Mouse (Mus musculus): ENCODE measurements around the gene Rnf183.

The Rnf183 gene

DNA sequence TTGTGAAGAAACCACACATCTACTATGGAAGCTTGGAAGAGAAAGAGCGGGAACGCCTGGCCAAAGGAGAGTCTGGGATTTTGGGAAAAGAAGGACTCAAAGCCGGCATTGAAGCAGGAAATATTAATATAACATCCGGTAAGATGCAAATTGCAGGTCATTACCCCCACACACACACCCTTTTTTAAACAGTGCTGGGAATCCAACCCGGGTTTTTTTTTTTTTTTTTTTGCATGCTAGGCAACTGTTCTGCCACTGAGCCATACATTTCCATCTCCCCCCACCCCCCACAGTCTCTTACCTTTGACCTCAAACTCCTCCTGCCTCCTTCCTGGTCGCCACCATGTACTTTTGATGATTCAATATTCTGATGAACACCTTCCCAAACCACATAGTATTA is 25.4 kb downstream of the Rnf183 start:
- Histone ChIP-seq H3K36me3 (ENCODE audit: control insufficient read depth, insufficient read depth, low read length, poor library complexity, severe bottlenecking) (peaks cover 15% of the 10 kb centered on the region; the same call in 1 of the 2 replicates), H3K27me3 (ENCODE audit: control insufficient read depth, insufficient read depth, low read length, poor library complexity, severe bottlenecking) (no peaks in the 10 kb centered on the region)
- peak; percentile 9 for DNase-seq (ENCODE audit: low read depth, low spot score)

DNA sequence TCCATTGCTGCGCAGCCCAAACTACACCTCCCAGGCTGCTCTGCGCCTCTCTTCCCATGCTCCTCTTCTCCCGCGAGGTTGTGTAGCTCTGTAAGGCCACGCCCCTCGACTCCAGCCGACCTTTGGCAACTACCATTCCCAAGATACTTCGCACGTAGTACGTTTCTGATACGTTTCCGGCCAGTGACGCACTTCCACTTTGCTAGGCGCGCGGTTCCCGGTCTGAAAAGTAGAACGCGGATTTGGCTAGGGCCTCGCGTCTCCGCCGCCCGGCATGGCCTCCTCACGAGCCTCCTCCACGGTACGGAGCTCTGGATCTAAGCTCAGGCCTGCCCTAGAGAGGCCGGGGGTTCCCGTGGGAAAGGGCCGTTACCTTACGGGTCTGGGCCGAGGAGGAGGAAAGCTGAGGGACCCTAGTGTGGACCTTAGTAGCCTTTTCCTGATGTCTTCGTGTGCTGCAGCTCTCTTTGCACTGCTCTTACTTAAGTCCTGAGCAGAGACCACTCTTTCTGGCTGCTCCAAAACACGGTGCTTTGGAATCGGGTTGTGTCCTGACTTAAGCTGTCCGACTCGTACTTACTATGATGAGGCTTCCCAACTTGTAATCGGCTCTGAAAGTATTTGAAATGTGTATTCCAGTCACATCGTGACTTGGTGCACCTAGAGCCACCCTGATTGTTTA is 26.3 kb downstream of the Rnf183 start, which contains the start of the genes Cdc26 and Prpf4:
Gene Cdc26 (minus strand): TSS at position 42 of the 682 bp plus-strand sequence.
Gene Prpf4 (plus strand): TSS at position 197 of the 682 bp plus-strand sequence.
- DNase-seq (ENCODE audit: low read depth, low spot score): peak; percentile 99
- H3K27me3 ChIP-seq (ENCODE audit: control insufficient read depth, insufficient read depth, low read length, poor library complexity, severe bottlenecking): no peaks in the 10 kb centered on the region
- peaks cover 10% of the 10 kb centered on the region; the same call in 1 of the 2 replicates for H3K36me3 ChIP-seq (ENCODE audit: control insufficient read depth, insufficient read depth, low read length, poor library complexity, severe bottlenecking)

DNA sequence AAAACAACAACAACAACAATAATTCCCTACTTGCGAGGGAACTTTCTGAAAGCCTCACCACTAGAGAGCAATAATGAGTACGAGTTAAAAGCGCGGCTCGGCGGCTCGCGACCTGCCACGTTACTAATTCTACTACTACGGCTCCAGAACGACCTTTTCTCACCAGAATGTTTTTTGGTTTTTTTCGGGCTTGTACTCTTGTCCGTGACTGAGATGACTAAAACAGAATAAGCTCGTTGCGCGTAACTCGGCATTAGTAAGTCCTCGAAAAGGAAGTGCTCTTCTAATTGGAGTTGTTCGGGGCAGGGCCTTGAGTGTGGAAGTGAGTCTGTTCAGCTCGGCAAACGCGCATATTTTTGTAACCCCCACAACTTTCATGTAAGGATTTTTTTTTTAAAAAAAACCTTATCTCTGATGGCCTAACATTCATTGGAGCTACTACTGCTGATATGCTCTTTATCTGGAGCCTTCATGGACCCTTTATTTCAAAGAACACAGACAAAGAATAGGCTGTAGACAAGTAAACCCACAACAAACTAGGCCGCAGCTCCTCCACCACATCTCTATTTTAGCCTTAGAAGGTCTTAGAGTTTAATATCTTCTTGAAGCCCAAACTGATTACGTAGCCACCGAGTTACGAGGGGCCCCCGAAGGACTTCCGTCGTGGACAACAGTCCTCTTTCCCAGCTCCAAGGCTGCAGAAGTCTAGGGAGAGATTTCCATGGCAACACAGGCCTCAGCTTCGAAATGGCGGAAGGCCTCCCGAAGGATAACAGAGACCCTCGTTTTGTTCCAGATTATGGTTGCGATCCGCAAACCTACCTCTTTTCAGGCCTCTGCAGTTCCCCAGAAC is 27.1 kb downstream of the Rnf183 start:
- H3K36me3 ChIP-seq (ENCODE audit: control insufficient read depth, insufficient read depth, low read length, poor library complexity, severe bottlenecking): peaks cover 7% of the 10 kb centered on the region; the same call in 1 of the 2 replicates
- peak; percentile 69 for DNase-seq (ENCODE audit: low read depth, low spot score)
- no peaks in the 10 kb centered on the region for H3K27me3 ChIP-seq (ENCODE audit: control insufficient read depth, insufficient read depth, low read length, poor library complexity, severe bottlenecking)

DNA sequence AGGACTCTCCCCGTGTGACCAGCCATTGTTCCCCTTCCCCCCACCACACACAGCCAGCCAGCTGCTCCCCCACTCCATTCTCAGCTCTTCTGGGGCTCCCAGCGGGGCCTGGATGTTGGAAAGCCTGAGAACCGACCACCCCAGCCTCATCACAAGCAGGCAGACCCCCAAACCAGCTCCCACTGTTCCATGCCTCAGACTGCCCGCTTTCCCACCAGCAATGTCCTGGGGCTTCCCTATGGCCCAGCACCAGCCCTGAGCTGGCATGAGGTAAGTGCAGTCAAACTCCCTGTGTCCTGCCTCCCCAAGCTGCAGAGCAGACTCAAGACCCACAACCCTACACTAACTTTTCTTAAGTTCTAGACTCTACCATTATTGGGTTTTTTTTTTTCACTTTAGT is 28.9 kb downstream of the Rnf183 start:
- DNase-seq (ENCODE audit: low read depth, low spot score): no peak
- no peaks in the 10 kb centered on the region; the same call in 1 of the 2 replicates for H3K36me3 ChIP-seq (ENCODE audit: control insufficient read depth, insufficient read depth, low read length, poor library complexity, severe bottlenecking)

DNA sequence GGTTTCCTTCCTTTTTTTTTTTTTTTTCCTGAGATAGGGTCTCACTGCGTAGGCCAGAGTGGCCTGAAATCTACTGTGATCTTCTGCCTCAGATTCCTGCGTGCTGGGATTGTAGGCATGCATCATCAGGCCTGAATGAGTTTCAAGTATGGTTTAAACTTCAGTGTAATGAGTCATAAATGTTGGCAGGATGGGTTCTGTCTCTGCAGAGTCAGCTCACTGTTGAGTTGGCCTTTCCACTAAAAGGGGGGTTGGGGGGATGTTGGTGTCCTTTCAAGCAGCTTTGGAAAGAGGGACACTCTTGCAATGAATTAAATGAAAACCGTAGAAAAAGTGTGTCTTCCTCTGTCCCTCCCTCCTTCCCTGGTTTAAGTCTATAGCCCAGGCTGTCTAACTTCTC is 36.1 kb downstream of the Rnf183 start:
- Histone ChIP-seq H3K27me3 (ENCODE audit: control insufficient read depth, insufficient read depth, low read length, poor library complexity, severe bottlenecking) (no peaks in the 10 kb centered on the region), H3K36me3 (ENCODE audit: control insufficient read depth, insufficient read depth, low read length, poor library complexity, severe bottlenecking) (peaks cover 15% of the 10 kb centered on the region)
- no peak for DNase-seq (ENCODE audit: low read depth, low spot score)

More for the DNA sequence above, 28.9 kb downstream of the Rnf183 start:
- H3K27me3 ChIP-seq (ENCODE audit: control insufficient read depth, insufficient read depth, low read length, poor library complexity, severe bottlenecking): no peaks in the 10 kb centered on the region

DNA sequence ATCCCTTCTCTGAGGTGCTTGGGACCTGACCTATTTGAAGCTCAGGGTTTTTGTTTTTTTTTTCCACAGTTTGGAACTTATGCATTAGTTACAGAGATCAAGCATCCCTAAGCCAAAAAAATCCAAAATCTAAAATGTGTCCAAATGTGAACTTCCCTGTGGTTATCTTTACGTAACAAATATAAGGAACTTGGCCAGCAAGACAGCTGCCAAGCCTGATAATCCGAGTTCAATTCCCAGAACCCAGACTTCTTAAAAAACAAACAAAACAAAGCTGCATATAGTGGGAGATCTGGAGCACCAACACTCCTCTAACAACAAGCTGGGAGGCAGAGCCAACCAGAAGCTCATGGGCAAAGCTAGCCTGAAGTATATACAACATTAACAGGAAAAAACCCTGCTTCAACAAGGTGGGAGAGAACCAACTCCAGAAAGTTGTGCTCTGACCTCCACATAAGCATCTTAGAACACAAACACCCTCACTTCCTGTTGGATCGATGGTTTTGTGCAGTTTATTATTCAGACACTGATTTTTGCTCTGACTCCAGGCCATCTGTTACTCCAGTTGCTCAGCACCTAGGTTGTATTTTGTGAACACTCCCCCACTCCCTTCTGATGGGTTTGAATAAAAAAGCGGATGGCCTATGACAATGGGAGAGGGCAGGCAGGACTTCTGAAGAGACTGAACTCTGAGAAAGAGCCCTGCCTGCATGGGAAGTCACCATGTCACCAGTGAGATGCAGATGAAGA is 37.3 kb downstream of the Rnf183 start:
- DNase-seq (ENCODE audit: low read depth, low spot score): no peak
- peaks cover 15% of the 10 kb centered on the region for H3K36me3 ChIP-seq (ENCODE audit: control insufficient read depth, insufficient read depth, low read length, poor library complexity, severe bottlenecking)
- no peaks in the 10 kb centered on the region for H3K27me3 ChIP-seq (ENCODE audit: control insufficient read depth, insufficient read depth, low read length, poor library complexity, severe bottlenecking)

DNA sequence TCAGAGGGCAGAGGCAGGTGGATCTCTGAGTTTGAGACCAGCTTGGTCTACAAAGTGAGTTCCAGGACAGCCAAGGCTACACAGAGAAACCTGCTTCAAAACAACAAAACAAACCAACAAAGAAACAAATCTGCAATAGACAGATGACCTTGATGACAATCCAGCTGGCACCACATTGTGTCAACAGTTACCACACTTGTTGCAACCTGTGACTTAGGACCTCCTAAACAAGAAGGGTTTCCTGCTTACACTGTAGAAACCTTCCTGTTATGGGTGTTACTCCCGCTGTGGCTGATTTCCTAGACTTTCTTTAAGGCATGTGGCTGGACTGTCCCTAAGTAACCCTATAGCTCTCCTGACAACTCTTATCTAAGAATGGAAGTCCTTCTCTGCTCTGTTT is 39.2 kb downstream of the Rnf183 start:
- H3K27me3 ChIP-seq (ENCODE audit: control insufficient read depth, insufficient read depth, low read length, poor library complexity, severe bottlenecking): no peaks in the 10 kb centered on the region
- H3K36me3 ChIP-seq (ENCODE audit: control insufficient read depth, insufficient read depth, low read length, poor library complexity, severe bottlenecking): peaks cover 15% of the 10 kb centered on the region
- DNase-seq (ENCODE audit: low read depth, low spot score): no peak

DNA sequence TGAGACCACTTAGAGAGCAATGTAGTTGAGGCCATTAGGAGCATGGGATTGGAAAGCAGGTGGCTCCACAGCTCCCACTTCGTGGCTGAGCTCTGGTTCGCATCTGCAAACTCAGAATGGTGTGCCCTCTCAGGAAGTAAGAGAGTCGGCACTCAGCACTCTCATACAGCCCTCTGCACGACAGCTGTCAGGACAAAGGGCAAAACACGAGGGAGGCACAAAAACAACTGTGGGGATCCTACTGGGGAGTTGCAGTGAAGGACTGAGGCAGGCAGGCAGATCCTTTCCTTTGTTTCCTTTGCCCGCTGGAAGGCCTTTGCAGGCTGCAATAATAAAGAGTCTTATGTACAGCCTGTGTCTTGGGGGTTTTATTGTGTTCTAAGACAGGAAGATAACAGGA is 41.6 kb downstream of the Rnf183 start:
- DNase-seq (ENCODE audit: low read depth, low spot score): no peak
- H3K36me3 ChIP-seq (ENCODE audit: control insufficient read depth, insufficient read depth, low read length, poor library complexity, severe bottlenecking): peaks cover 10% of the 10 kb centered on the region
- no peaks in the 10 kb centered on the region for H3K27me3 ChIP-seq (ENCODE audit: control insufficient read depth, insufficient read depth, low read length, poor library complexity, severe bottlenecking)

DNA sequence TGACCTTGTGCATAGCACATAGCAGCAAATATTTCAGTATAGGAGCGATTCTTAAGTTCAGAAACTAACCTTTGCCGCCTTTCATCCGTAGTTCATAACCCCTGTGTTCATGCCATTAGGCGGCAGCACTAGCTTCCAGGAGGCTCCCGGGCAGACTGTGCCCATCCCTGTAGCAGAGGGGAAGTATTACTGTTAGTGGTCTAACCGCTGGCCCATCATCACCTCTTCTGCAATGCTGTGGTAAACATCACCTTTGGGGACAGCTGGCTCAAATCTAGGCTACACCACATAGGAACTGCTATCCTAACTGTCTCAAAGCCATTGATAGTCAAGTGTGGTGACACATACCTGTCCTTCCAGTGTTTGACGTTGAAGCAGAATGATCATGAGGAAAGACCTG is 43.2 kb downstream of the Rnf183 start:
- H3K36me3 ChIP-seq (ENCODE audit: control insufficient read depth, insufficient read depth, low read length, poor library complexity, severe bottlenecking): peaks cover 3% of the 10 kb centered on the region
- no peaks in the 10 kb centered on the region for H3K27me3 ChIP-seq (ENCODE audit: control insufficient read depth, insufficient read depth, low read length, poor library complexity, severe bottlenecking)
- no peak for DNase-seq (ENCODE audit: low read depth, low spot score)

DNA sequence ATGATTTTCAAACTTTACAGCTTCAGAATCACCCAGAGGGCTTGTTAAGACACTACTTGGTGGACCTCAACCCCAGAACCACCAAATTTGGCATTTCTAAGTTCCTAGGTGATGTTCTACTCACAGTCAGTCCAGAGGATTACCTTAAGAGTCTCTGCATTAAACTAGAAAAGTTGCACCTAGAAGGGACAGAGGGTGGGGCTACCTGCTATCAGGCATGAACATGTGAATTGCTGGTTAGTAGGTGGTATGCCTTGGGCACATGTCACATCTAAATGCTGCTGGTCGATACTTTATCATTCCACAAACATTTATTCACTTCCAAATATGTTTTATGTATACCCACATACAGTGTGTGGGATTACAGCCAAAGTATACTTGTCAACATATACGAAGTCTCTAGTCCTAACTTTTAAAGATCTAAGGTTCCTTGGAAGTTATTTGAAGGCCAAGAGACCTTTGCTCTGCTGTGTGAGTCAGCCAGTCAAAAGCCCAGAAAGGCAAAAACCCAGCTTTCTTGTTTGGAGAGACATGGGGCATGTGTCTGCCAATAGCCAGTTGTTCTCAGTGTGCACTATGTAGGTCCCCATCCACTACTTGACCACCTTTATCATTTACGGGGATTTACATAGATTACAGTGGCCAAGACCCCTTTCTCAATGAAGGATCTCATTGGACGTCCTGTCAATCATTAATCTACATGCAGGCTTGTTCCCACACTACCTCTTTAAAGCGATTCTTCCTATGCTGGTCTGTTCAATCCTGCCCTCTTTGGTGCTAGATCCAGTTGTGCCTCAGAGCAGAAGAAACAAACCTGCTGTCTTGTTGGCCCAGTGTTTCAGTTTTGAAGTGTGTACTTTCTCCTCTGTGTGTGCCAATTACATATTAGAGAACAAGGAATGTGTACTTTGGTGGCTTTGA is 45.2 kb downstream of the Rnf183 start:
- DNase-seq (ENCODE audit: low read depth, low spot score): no peak
- H3K27me3 ChIP-seq (ENCODE audit: control insufficient read depth, insufficient read depth, low read length, poor library complexity, severe bottlenecking): no peaks in the 10 kb centered on the region
- H3K36me3 ChIP-seq (ENCODE audit: control insufficient read depth, insufficient read depth, low read length, poor library complexity, severe bottlenecking): no peaks in the 10 kb centered on the region; the same call in none of the 2 replicates

DNA sequence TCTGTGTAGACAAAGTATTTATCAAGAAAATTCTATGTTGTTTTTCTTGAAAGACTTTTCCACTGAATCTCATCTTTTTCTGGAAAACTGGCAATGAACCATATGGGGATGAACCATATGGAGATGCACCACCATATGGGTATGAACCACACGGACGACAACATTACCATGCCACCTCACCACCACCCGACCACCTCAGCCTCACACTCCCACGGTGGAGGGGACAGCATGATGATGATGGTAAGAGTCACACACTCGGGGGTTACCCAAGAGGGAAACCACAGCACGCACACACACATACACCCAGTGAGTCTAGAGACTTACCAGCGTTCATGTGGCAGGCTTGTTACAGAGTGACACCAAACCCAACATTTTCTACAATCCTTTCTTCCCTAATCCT is 49.6 kb downstream of the Rnf183 start:
- DNase-seq (ENCODE audit: low read depth, low spot score): no peak
- Histone ChIP-seq H3K27me3 (ENCODE audit: control insufficient read depth, insufficient read depth, low read length, poor library complexity, severe bottlenecking) (no peaks in the 10 kb centered on the region), H3K36me3 (ENCODE audit: control insufficient read depth, insufficient read depth, low read length, poor library complexity, severe bottlenecking) (no peaks in the 10 kb centered on the region)

DNA sequence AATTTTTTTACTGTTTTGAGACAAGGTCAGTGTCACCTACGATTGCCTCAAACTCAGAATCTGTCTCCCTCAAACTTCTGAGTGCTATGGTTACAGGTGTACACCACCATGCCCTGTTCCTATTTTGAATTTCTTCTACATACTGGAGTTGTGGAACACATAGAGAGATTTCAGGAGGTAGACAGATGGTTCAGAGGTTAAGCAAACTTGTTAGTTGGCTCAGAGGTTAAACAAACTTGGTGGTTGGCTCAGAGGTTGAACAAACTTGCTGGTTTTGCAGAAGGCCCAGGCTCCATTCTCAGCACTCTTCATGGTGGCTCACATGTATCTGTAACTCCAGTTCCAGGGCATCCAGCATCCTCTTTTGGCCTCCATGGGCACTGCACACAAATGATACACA is 50.9 kb downstream of the Rnf183 start:
- no peak for DNase-seq (ENCODE audit: low read depth, low spot score)

DNA sequence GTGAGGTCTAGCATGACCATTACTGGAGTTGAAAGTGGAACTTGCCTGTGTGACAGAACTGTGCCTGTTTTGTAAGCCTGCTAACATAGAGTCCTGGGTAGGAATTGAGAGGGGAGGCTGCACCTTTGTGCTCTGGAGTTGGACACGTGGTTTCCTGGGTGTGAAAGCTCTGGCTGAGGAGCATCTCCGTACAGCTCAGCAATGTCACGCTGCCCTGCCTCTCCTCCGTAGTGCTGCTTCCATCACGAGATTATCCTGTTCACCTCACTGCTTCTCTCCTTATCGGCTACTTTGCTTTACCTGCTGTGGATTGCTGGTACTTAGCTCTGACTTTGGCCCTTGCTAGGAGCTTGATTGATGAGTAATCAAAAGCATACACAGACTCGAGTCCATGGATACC is 51.3 kb downstream of the Rnf183 start:
- DNase-seq (ENCODE audit: low read depth, low spot score): no peak

More for the DNA sequence above, 50.9 kb downstream of the Rnf183 start:
- H3K27me3 ChIP-seq (ENCODE audit: control insufficient read depth, insufficient read depth, low read length, poor library complexity, severe bottlenecking): no peaks in the 10 kb centered on the region
- H3K36me3 ChIP-seq (ENCODE audit: control insufficient read depth, insufficient read depth, low read length, poor library complexity, severe bottlenecking): no peaks in the 10 kb centered on the region

DNA sequence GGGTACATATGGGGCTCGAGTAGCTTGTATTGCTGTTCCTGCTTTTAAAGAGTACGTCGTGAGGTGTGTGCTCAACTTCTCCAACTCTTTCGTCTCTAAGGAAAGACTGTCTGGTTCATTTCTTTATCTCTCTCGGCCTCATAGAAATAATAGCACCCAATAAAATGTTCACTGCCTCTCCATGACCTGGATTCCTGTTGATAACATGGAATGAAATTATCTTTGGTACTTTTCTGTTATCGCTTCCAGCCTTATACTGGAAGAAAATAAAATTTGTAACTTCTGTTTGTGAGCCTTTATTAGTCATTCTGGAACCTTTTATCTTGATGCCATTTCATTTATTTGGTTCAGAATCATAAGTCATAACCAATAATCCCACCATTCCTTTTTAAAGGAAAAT is 51.8 kb downstream of the Rnf183 start:
- no peaks in the 10 kb centered on the region for H3K27me3 ChIP-seq (ENCODE audit: control insufficient read depth, insufficient read depth, low read length, poor library complexity, severe bottlenecking)
- no peaks in the 10 kb centered on the region for H3K36me3 ChIP-seq (ENCODE audit: control insufficient read depth, insufficient read depth, low read length, poor library complexity, severe bottlenecking)
- no peak for DNase-seq (ENCODE audit: low read depth, low spot score)

More for the DNA sequence above, 51.3 kb downstream of the Rnf183 start:
- no peaks in the 10 kb centered on the region for H3K36me3 ChIP-seq (ENCODE audit: control insufficient read depth, insufficient read depth, low read length, poor library complexity, severe bottlenecking)
- no peaks in the 10 kb centered on the region for H3K27me3 ChIP-seq (ENCODE audit: control insufficient read depth, insufficient read depth, low read length, poor library complexity, severe bottlenecking)

Measured in splenic B cell, adult 2 months (primary cell).